Mouse (Mus musculus) myocyte (in vitro differentiated cells): ENCODE results near the gene Pp2d1. TPM values are rescaled to one million over a fixed set of nuclear protein-coding genes. Genes with fewer than 3 reads are reported as not detected.

Experiments
- H3K27me3 ChIP-seq: one replicate; pipeline ENCODE4 v1.6.1; 2011; ENCODE audit not compliant: control insufficient read depth, insufficient read depth, insufficient read length
- H3K36me3 ChIP-seq: one replicate; pipeline ENCODE4 v1.6.1; 2011; ENCODE audit not compliant: control insufficient read depth, insufficient read depth
- H3K4me2 ChIP-seq: one replicate; pipeline ENCODE4 v1.6.1; 2011; ENCODE audit warnings: low read depth, control low read depth
- H3K4me3 ChIP-seq: one replicate; pipeline ENCODE4 v1.5.1; 2011; ENCODE audit warnings: mild to moderate bottlenecking, control low read depth, moderate library complexity
- H3K79me2 ChIP-seq: one replicate; pipeline ENCODE4 v1.6.1; 2011; ENCODE audit not compliant: control insufficient read depth, insufficient read depth
- H3ac ChIP-seq: one replicate; pipeline ENCODE4 v1.6.1; 2011; ENCODE audit not compliant: control insufficient read depth, insufficient read length
- CEBPB ChIP-seq: IDR thresholded peaks from 2 replicates; pipeline ENCODE4 v1.6.1; 2011; ENCODE audit warnings: mild to moderate bottlenecking, moderate library complexity; ENCODE audit not compliant: poor library complexity, insufficient read depth, severe bottlenecking
- E2F4 ChIP-seq: IDR thresholded peaks from one replicate; pipeline ENCODE4 v1.6.1; 2011; ENCODE audit warnings: mild to moderate bottlenecking, control low read depth, moderate library complexity; ENCODE audit not compliant: insufficient read depth
- MAX ChIP-seq: IDR thresholded peaks from one replicate; pipeline ENCODE4 v1.6.1; 2011; ENCODE audit warnings: low read depth, mild to moderate bottlenecking, control low read depth
- MYOD1 ChIP-seq, 3 experiments: IDR thresholded peaks; one replicate each; pipeline ENCODE4 v1.6.1; 2011; ENCODE audit warnings: control low read depth in 2 of 3, low read depth in 2 of 3, mild to moderate bottlenecking in 2 of 3, moderate library complexity in 1 of 3; ENCODE audit not compliant: insufficient read length in 2 of 3, control insufficient read depth in 1 of 3
- MYOG ChIP-seq, 3 experiments: IDR thresholded peaks; one replicate each; pipeline ENCODE4 v1.6.1; 2011; ENCODE audit warnings: control low read depth in 2 of 3, low read depth in 2 of 3, mild to moderate bottlenecking in 2 of 3; ENCODE audit not compliant: insufficient read length in 2 of 3, control insufficient read depth in 1 of 3, insufficient read depth in 1 of 3
- POLR2A ChIP-seq: IDR thresholded peaks from one replicate; pipeline ENCODE4 v1.6.1; 2011; ENCODE audit warnings: low read depth, mild to moderate bottlenecking, control low read depth, moderate library complexity; ENCODE audit not compliant: insufficient read length
- POLR2AphosphoS2 ChIP-seq: IDR thresholded peaks from one replicate; pipeline ENCODE4 v1.6.1; 2011; ENCODE audit warnings: low read depth, control low read depth; ENCODE audit not compliant: insufficient read length
- REST ChIP-seq: IDR thresholded peaks from one replicate; pipeline ENCODE4 v1.6.1; 2011; ENCODE audit warnings: mild to moderate bottlenecking, control low read depth, moderate library complexity; ENCODE audit not compliant: insufficient read depth, insufficient read length
- SRF ChIP-seq: IDR thresholded peaks from one replicate; pipeline ENCODE4 v1.6.1; 2011; ENCODE audit warnings: low read depth; ENCODE audit not compliant: control insufficient read depth, insufficient read length
- TCF12 ChIP-seq: IDR thresholded peaks from one replicate; pipeline ENCODE4 v1.6.1; 2011; ENCODE audit warnings: mild to moderate bottlenecking, control low read depth; ENCODE audit not compliant: poor library complexity, insufficient read depth, severe bottlenecking
- TCF3 ChIP-seq: IDR thresholded peaks from one replicate; pipeline ENCODE4 v1.6.1; 2011; ENCODE audit warnings: low read depth, control low read depth; ENCODE audit not compliant: insufficient read length
- USF1 ChIP-seq: IDR thresholded peaks from one replicate; pipeline ENCODE4 v1.6.1; 2011; ENCODE audit warnings: low read depth, mild to moderate bottlenecking, control low read depth, moderate library complexity
- polyA plus RNA-seq: library from polyadenylated mRNA; unstranded; fragments of >200 nt; fragmentation: generic; extraction: Trizol; gene quantifications from one replicate; pipeline ENCODE4 v1.2.1, GENCODE M21; 2012; ENCODE audit warnings: missing spikeins

The Pp2d1 gene
- polyA plus RNA-seq, 1 experiment: 0.12 TPM

GRCm38 (mm10) chr17:53512311-53512951 lies 26.8 kb downstream of the Pp2d1 start:
- Histone ChIP-seq H3K27me3 (no peaks in the 10 kb centered on the region), H3K79me2 (no peaks in the 10 kb centered on the region), H3K36me3 (peaks cover 17% of the 10 kb centered on the region), H3K4me2 (no peak overlapping the region), H3ac (no peak overlapping the region), H3K4me3 (no peak overlapping the region)
- TF ChIP-seq POLR2A (no peak), TCF12 (no peak), E2F4 (no peak), TCF3 (no peak), POLR2AphosphoS2 (no peak), MAX (no peak), USF1 (no peak), MYOD1 (IDR thresholded peaks at IDR 0.05; ENCODE audit: control insufficient read depth in 1 of 3, insufficient read length in 2 of 3, low read depth in 2 of 3) (no peak), CEBPB (no peak), REST (no peak), MYOG (IDR thresholded peaks at IDR 0.05; ENCODE audit: control insufficient read depth in 1 of 3, insufficient read depth in 1 of 3, insufficient read length in 2 of 3, low read depth in 2 of 3) (no peak), SRF (no peak)

- TF ChIP-seq MYOD1 (IDR thresholded peaks at IDR 0.05; ENCODE audit: control insufficient read depth in 1 of 3, insufficient read length in 2 of 3, low read depth in 2 of 3) (no peak), POLR2A (no peak), MAX (no peak), E2F4 (no peak), CEBPB (no peak), TCF3 (no peak), MYOG (IDR thresholded peaks at IDR 0.05; ENCODE audit: control insufficient read depth in 1 of 3, insufficient read depth in 1 of 3, insufficient read length in 2 of 3, low read depth in 2 of 3) (no peak), POLR2AphosphoS2 (no peak), USF1 (no peak), TCF12 (no peak), REST (no peak), SRF (no peak)
- Histone ChIP-seq H3K27me3 (no peaks in the 10 kb centered on the region), H3K4me3 (no peak overlapping the region), H3K36me3 (peaks cover 61% of the 10 kb centered on the region), H3ac (no peak overlapping the region), H3K4me2 (no peak overlapping the region), H3K79me2 (peaks cover 3% of the 10 kb centered on the region)
Observed at GRCm38 (mm10) chr17:53502966-53503365, 36.3 kb downstream of the Pp2d1 start.

GRCm38 (mm10) chr17:53489007-53489378 lies 50.3 kb downstream of the Pp2d1 start:
- TF ChIP-seq SRF: no peak
- TF ChIP-seq REST: no peak
- TF ChIP-seq TCF12: no peak
- TF ChIP-seq MYOG (IDR thresholded peaks at IDR 0.05; ENCODE audit: control insufficient read depth in 1 of 3, insufficient read depth in 1 of 3, insufficient read length in 2 of 3, low read depth in 2 of 3): no peak
- TF ChIP-seq CEBPB: no peak
- TF ChIP-seq MYOD1 (IDR thresholded peaks at IDR 0.05; ENCODE audit: control insufficient read depth in 1 of 3, insufficient read length in 2 of 3, low read depth in 2 of 3): no peak
- TF ChIP-seq POLR2A: no peak
- peaks cover 37% of the 10 kb centered on the region for H3K36me3 ChIP-seq
- H3K27me3 ChIP-seq: no peaks in the 10 kb centered on the region
- H3K4me2 ChIP-seq: no peak overlapping the region
- no peak overlapping the region for H3K4me3 ChIP-seq
- H3ac ChIP-seq: no peak overlapping the region
- peaks cover 89% of the 10 kb centered on the region for H3K79me2 ChIP-seq

- H3K79me2 ChIP-seq: peaks cover 89% of the 10 kb centered on the region
- no peaks in the 10 kb centered on the region for H3K27me3 ChIP-seq
- peaks cover 35% of the 10 kb centered on the region for H3K36me3 ChIP-seq
- H3K4me3 ChIP-seq: no peak overlapping the region
- H3ac ChIP-seq: no peak overlapping the region
- H3K4me2 ChIP-seq: no peak overlapping the region
- TF ChIP-seq POLR2AphosphoS2 (no peak), CEBPB (peak; percentile 76)
Observed at GRCm38 (mm10) chr17:53488291-53489006, 50.8 kb downstream of the Pp2d1 start.

- Histone ChIP-seq H3K36me3 (peaks cover 13% of the 10 kb centered on the region), H3K79me2 (peaks cover 58% of the 10 kb centered on the region), H3K4me2 (peak overlapping the region; percentile 88), H3ac (peak overlapping the region; percentile 54), H3K27me3 (no peaks in the 10 kb centered on the region), H3K4me3 (peak overlapping the region; percentile 57)
- TF ChIP-seq POLR2AphosphoS2 (no peak), MYOG (IDR thresholded peaks at IDR 0.05; ENCODE audit: control insufficient read depth in 1 of 3, insufficient read depth in 1 of 3, insufficient read length in 2 of 3, low read depth in 2 of 3) (no peak), SRF (no peak), USF1 (no peak), CEBPB (no peak), MAX (no peak), E2F4 (no peak), TCF3 (no peak), MYOD1 (IDR thresholded peaks at IDR 0.05; ENCODE audit: control insufficient read depth in 1 of 3, insufficient read length in 2 of 3, low read depth in 2 of 3) (no peak), TCF12 (no peak), REST (no peak), POLR2A (no peak)
Observed at GRCm38 (mm10) chr17:53480433-53480832, 58.8 kb downstream of the Pp2d1 start.
